Mouse (Mus musculus) cortical plate, adult 2 months (tissue): ENCODE results near the gene Disc1.

Experiments
- CTCF ChIP-seq: fragments of 200-500 bp; IDR thresholded peaks from 2 replicates; pipeline ENCODE4 v1.5.1; 2011; ENCODE audit warnings: mild to moderate bottlenecking, control low read depth, low read length; ENCODE audit not compliant: insufficient read depth; ENCODE audit errors: extremely low read depth
- POLR2A ChIP-seq: fragments of 200-500 bp; IDR thresholded peaks from 2 replicates; pipeline ENCODE4 v1.6.1; 2011; ENCODE audit warnings: mild to moderate bottlenecking, low read length, control low read depth; ENCODE audit not compliant: insufficient read depth; ENCODE audit errors: extremely low read depth

DNA sequence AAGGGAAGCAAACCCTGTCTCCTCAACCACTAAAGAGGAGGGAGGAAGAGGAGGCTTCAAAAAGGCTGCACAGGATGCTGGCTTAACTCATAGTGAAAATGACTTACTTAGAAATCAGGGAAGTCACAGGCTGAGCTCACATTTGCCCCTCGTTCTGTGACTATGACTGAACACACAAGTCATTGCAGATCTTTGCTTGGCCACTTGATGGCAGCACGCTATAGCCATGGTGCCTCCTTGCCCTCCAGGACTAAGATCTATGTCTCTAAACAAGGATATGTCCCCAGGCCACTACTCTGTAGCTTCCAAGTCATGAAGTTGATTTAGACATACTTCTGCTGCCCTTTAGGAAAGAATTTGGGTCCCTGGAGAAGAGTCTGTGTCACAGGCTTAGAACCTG is 62.6 kb downstream of the Disc1 start:
- TF ChIP-seq POLR2A (no peak), CTCF (peak; percentile 95)
